Mouse (Mus musculus) heart, embryonic 16.5 days (tissue): ENCODE measurements around the gene Tor4a. TPM values are rescaled to one million over a fixed set of nuclear protein-coding genes. Genes with fewer than 3 reads are reported as not detected.

Experiments
- ATAC-seq: fragments of 200-750 bp; cut with Nextera tagmentation; replicated peaks from 2 replicates; pipeline ENCODE4 v1.8.0; 2017; ENCODE audit warnings: moderate number of reproducible peaks; ENCODE audit not compliant: insufficient read depth, low FRiP score; ENCODE audit errors: extremely low read depth
- H3K27ac ChIP-seq: fragments of 300-500 bp; sonication (generic); 2 replicates; pipeline ENCODE4 v1.5.1; 2014; ENCODE audit warnings: mild to moderate bottlenecking, low read length, control low read depth, moderate library complexity
- H3K27me3 ChIP-seq: fragments of 300-500 bp; sonication (generic); 2 replicates; pipeline ENCODE4 v1.6.1; 2014; ENCODE audit warnings: low read length, mixed read lengths; ENCODE audit not compliant: control insufficient read depth, insufficient read depth
- H3K36me3 ChIP-seq: fragments of 300-500 bp; sonication (generic); 2 replicates; pipeline ENCODE4 v1.6.1; 2014; ENCODE audit not compliant: control insufficient read depth, insufficient read depth
- H3K4me1 ChIP-seq: fragments of 300-500 bp; sonication (generic); 2 replicates; pipeline ENCODE4 v1.6.1; 2014; ENCODE audit warnings: low read length, mixed read lengths; ENCODE audit not compliant: control insufficient read depth, insufficient read depth
- H3K4me2 ChIP-seq: fragments of 300-500 bp; sonication (generic); 2 replicates; pipeline ENCODE4 v1.6.1; 2014; ENCODE audit warnings: low read depth, mild to moderate bottlenecking, control low read depth, low read length
- H3K4me3 ChIP-seq: fragments of 300-500 bp; sonication (generic); 2 replicates; pipeline ENCODE4 v1.5.1; 2014; ENCODE audit warnings: mild to moderate bottlenecking, control low read depth, low read length
- H3K9ac ChIP-seq: fragments of 300-500 bp; sonication (generic); 2 replicates; pipeline ENCODE4 v1.6.1; 2014; ENCODE audit warnings: low read length, control low read depth
- H3K9me3 ChIP-seq: fragments of 300-500 bp; sonication (generic); replicated peaks from 2 replicates; pipeline ENCODE4 v1.6.1; 2016; ENCODE audit warnings: low read length; ENCODE audit not compliant: control insufficient read depth
- WGBS: fragments of 180-500 bp; shearing (Covaris S2); extraction: QIAGEN DNeasy Blood & Tissue Kit; methylation state at CpG from one replicate; pipeline ENCODE4 v1.1.7; 2014; 5-methylcytosine and 5-hydroxymethylcytosine counted together
- polyA plus RNA-seq: library from polyadenylated mRNA; unstranded; fragments of >200 nt; fragmentation: Nextera tagmentation; extraction: Ambion mirVana; gene quantifications from 2 replicates; pipeline ENCODE4 v1.2.1, GENCODE M21; 2015

Tor4a gene
- polyA plus RNA-seq, 1 experiment from 2014 or later: 10.0 TPM

- H3K4me2 ChIP-seq: no peak overlapping the region
- H3K9me3 ChIP-seq: no peaks in the 10 kb centered on the region
- 0 out of 2 replicates have a peak, but pooled peaks cover 3% of the 10 kb centered on the region for H3K27me3 ChIP-seq
- 97% methylated on average over 2 of the region's 2 CpGs for WGBS
- ATAC-seq: no peak
- H3K36me3 ChIP-seq: peaks cover 44% of the 10 kb centered on the region
- no peak overlapping the region for H3K9ac ChIP-seq
- peaks cover 7% of the 10 kb centered on the region; the same call in 1 of the 2 replicates for H3K4me1 ChIP-seq
- no peak overlapping the region for H3K4me3 ChIP-seq
- no peak overlapping the region for H3K27ac ChIP-seq
These were observed 3.9 kb upstream of the Tor4a start for GRCm38 (mm10) chr2:25200631-25201030.

DNA sequence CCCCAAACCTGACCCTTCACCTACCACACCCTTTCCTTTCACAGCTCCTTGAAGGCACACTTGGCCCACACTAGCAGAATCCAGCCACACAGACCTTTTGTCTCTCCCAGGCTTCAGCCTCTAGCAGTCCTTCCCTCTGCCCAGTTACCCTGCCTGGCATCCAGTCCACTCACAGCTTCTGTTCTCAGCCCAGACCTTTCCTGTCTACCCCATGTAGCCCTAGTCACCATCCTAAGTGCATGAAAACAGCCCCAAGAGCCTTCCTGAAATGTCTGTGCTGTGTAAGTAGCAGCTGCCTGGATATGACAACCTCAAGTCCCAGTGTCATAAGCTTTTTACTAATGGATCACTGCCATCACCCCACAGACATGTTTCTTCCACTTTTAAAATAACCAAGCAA is 1.3 kb upstream of the Tor4a start:
- H3K27me3 ChIP-seq: peaks cover 13% of the 10 kb centered on the region
- H3K4me1 ChIP-seq: peaks cover 28% of the 10 kb centered on the region
- H3K36me3 ChIP-seq: peaks cover 28% of the 10 kb centered on the region
- no peak overlapping the region for H3K4me3 ChIP-seq
- H3K27ac ChIP-seq: peak overlapping the region; percentile 90
- no peak overlapping the region for H3K4me2 ChIP-seq
- no peak overlapping the region for H3K9ac ChIP-seq
- H3K9me3 ChIP-seq: no peaks in the 10 kb centered on the region
- no peak for ATAC-seq

- no peak overlapping the region for H3K9ac ChIP-seq
- peak overlapping the region; percentile 90 for H3K27ac ChIP-seq
- 23% methylated on average over 2 of the region's 2 CpGs for WGBS
- H3K4me1 ChIP-seq: peaks cover 28% of the 10 kb centered on the region
- H3K27me3 ChIP-seq: peaks cover 13% of the 10 kb centered on the region
- H3K36me3 ChIP-seq: peaks cover 21% of the 10 kb centered on the region
- no peak for ATAC-seq
- H3K4me3 ChIP-seq: peak overlapping the region; percentile 48; the same call in 1 of the 2 replicates
- H3K9me3 ChIP-seq: no peaks in the 10 kb centered on the region
- H3K4me2 ChIP-seq: peak overlapping the region; percentile 64
These were observed 505 bp upstream of the Tor4a start for GRCm38 (mm10) chr2:25197191-25197590.

GRCm38 (mm10) chr2:25195211-25196156 is 1.2 kb downstream of the Tor4a start:
- Histone ChIP-seq H3K27me3 (peaks cover 13% of the 10 kb centered on the region), H3K36me3 (peaks cover 11% of the 10 kb centered on the region), H3K9ac (peak overlapping the region; percentile 67), H3K4me3 (peak overlapping the region; percentile 48), H3K4me2 (peak overlapping the region; percentile 64), H3K27ac (peak overlapping the region; percentile 90), H3K9me3 (no peaks in the 10 kb centered on the region), H3K4me1 (peaks cover 28% of the 10 kb centered on the region)
- ATAC-seq: 0 out of 2 replicates have a peak, but pooled peaks have one; percentile 14
- WGBS: 15% methylated on average over 55 of the region's 55 CpGs

DNA sequence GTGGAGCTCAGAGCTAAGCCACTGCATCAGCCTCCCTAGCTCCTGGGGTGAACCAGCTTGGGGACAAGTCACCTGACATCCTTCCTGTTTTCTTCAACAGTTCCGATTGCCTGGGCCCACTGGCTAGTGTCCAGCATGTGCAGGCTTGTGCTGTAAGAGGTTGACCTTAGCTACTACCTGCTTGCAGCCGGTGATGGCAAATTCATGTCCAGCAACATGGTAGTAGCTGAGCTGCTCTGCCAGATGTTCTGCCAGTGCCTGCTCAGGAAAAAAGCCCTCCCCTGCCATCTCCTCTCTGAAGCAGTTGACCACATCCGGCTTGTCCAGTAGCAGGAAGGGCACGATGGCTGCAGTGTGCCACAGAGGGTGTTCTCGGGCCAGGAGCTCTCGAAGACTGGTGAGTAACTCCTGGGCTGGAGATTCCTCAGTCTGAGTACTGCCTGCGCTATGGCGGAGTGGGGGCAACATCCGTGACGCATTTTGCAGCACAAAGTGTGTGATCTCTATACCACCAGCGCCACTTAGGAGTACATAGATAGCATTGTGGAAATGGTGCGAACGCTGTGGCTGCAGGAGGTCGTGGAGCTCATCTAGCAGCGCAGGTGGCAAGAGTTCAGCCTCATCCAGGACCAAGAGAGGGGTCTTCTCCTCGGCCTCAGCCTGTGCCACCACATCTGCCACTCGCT is 2.1 kb downstream of the Tor4a start:
- WGBS: 74% methylated on average over 17 of the region's 17 CpGs
- Histone ChIP-seq H3K4me2 (peak overlapping the region; percentile 64), H3K9ac (peak overlapping the region; percentile 67), H3K4me3 (peak overlapping the region; percentile 48), H3K27me3 (peaks cover 13% of the 10 kb centered on the region), H3K9me3 (no peaks in the 10 kb centered on the region), H3K36me3 (peaks cover 3% of the 10 kb centered on the region), H3K27ac (peak overlapping the region; percentile 90), H3K4me1 (peaks cover 28% of the 10 kb centered on the region)
- no peak for ATAC-seq

DNA sequence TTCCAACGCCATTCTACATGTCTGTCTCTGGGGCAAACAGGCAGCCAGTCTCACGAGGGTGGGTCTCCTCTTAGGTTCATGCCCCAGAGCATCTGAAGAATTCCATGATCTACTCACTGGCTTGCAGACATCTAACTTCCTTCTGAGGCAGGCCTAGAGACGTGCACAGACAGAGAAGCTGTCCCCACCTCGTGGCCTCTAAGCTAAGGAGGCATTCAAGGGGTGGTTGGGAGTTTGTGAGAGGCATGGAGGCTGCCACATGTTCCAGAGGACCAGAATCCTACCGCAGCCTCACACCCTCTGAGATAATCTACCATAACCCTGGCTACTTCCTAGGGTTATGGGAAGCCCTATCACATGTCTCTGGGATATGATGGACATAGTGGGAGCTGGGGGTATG is 2.7 kb downstream of the Tor4a start:
- ATAC-seq: no peak
- H3K9ac ChIP-seq: peak overlapping the region; percentile 42
- H3K27me3 ChIP-seq: peaks cover 13% of the 10 kb centered on the region
- H3K36me3 ChIP-seq: no peaks in the 10 kb centered on the region
- no peaks in the 10 kb centered on the region for H3K9me3 ChIP-seq
- peak overlapping the region; percentile 48; the same call in 1 of the 2 replicates for H3K4me3 ChIP-seq
- peaks cover 28% of the 10 kb centered on the region for H3K4me1 ChIP-seq
- peak overlapping the region; percentile 64 for H3K4me2 ChIP-seq
- 60% methylated on average over 5 of the region's 5 CpGs for WGBS
- H3K27ac ChIP-seq: peak overlapping the region; percentile 90

- Histone ChIP-seq H3K27ac (no peak overlapping the region; the same call in 1 of the 2 replicates), H3K4me2 (peak overlapping the region; percentile 64), H3K4me3 (0 out of 2 replicates have a peak overlapping the region, but pooled peaks have one; percentile 9), H3K9me3 (no peaks in the 10 kb centered on the region), H3K36me3 (no peaks in the 10 kb centered on the region), H3K9ac (peak overlapping the region; percentile 42; the same call in 1 of the 2 replicates), H3K4me1 (peaks cover 28% of the 10 kb centered on the region), H3K27me3 (peaks cover 13% of the 10 kb centered on the region)
- 2% methylated on average over 6 of the region's 6 CpGs for whole genome bisulfite sequencing
- ATAC-seq: peak; percentile 58
These were observed 3.3 kb downstream of the Tor4a start for GRCm38 (mm10) chr2:25193330-25193770.

DNA sequence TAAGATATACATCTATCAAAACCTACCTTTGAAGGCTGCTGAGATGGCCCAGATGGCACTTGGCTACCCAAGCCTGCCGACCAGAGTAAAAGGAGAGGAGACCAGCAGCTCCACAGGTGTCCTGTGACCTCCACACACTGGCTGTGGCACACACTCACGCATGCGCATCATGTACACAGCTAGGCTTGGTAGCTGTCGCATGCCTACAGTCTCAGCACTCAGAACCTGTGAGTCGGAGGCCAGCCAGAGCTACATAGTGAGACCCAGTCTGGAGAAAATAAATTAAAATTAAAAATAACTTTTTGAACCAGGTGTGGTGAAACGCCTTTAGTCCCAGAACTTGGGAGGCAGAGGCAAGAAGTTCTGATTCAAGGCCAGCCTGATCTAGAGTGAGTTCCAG is 8.8 kb downstream of the Tor4a start:
- H3K36me3 ChIP-seq: no peaks in the 10 kb centered on the region
- H3K27me3 ChIP-seq: no peaks in the 10 kb centered on the region
- no peak overlapping the region for H3K27ac ChIP-seq
- 79% methylated on average over 6 of the region's 6 CpGs for WGBS
- no peak overlapping the region for H3K4me3 ChIP-seq
- peaks cover 9% of the 10 kb centered on the region for H3K4me1 ChIP-seq
- ATAC-seq: no peak
- H3K4me2 ChIP-seq: no peak overlapping the region
- H3K9ac ChIP-seq: no peak overlapping the region
- no peaks in the 10 kb centered on the region for H3K9me3 ChIP-seq
